Mouse (Mus musculus): ENCODE measurements at regions not wholly inside any gene's neighbourhood (a gene's known extent, or its start where the extent isn't known, plus 50 kb on each side); places are given as distances from the start of the nearest gene placed in this dataset.

GRCm38 (mm10) chr5:53337816-53338215, 70.9 kb downstream of the Smim20 start:
- TF ChIP-seq CTCF (IDR thresholded peaks at IDR 0.05; ENCODE audit: low read depth): no peak
- TF ChIP-seq EP300 (IDR thresholded peaks at IDR 0.05; ENCODE audit: low read depth): no peak

All from liver, postnatal 0 days (tissue).